Mouse (Mus musculus) erythroid progenitor cell, adult 5-6 weeks (primary cell): Measurements from ENCODE around the gene Il12rb1. TPM values are rescaled to one million over a fixed set of nuclear protein-coding genes. Genes with fewer than 3 reads are reported as not detected.
"Not testable (repeated sequence)": the region's sequence is repeated elsewhere in the genome, so short reads cannot be mapped to it uniquely, and the experiment has no call there.

ENCODE experiments used
- ATAC-seq: replicated peaks from 2 replicates; pipeline ENCODE4 v1.8.0; 2016; ENCODE audit warnings: moderate number of reproducible peaks, mild to moderate bottlenecking, moderate TSS enrichment, inconsistent platforms; ENCODE audit not compliant: poor library complexity, low FRiP score, severe bottlenecking
- total RNA-seq, 2 experiments: library from RNA; stranded (forward) in 1 of 2; stranded (reverse) in 1 of 2; fragments of 150-400 nt in 1 of 2; fragments of 186-747, 209-891 nt in 1 of 2; gene quantifications; 2 replicates each; pipeline versions ENCODE4 v1.2.3 to v1.2.4; 2015 to 2017; ENCODE audit warnings: low replicate concordance in 2 of 2

The Il12rb1 gene
- total RNA-seq, 2 experiments from 2014 or later: 0.53 to 0.84 TPM

DNA sequence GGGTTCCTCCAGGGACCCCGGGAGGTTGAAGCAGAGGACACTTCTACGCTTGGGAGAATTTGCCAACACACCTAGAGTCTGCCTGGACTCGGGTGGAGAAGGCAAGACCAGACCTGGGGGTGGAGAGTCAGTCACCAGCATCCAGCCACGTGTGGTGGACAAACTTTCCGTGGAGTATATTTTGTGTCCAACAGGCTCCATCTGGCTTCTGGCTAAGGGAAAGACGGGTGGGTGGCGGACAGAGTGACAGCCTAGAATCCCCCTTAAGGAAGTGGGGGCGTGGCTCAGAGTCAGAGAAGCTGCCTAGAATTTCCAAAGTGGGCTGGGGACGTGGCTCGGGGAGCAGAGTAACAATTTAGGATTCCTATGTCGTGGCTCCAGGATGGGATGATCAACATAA is 13.7 kb downstream of the Il12rb1 start:
- 0 out of 2 replicates have a peak, but pooled peaks have one; percentile 13 for ATAC-seq

DNA sequence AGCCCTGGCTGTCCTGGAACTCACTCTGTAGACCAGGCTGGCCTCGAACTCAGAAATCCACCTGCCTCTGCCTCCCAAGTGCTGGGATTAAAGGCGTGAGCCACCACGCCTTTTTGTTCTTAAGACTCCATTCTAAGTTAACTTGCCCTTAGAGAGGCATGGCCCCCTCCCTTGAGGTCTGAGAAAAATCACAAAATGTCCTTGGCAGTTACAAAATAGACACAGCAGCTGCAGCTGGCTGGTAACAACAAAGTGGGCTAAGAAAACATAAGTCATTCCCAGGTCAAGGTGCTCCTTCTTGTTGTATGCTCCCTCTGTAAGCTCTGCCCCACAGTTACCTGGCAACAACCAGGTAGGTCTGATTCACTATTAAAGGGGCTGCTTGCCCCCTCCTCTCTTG is 14.3 kb downstream of the Il12rb1 start:
- not testable (repeated sequence) for ATAC-seq

DNA sequence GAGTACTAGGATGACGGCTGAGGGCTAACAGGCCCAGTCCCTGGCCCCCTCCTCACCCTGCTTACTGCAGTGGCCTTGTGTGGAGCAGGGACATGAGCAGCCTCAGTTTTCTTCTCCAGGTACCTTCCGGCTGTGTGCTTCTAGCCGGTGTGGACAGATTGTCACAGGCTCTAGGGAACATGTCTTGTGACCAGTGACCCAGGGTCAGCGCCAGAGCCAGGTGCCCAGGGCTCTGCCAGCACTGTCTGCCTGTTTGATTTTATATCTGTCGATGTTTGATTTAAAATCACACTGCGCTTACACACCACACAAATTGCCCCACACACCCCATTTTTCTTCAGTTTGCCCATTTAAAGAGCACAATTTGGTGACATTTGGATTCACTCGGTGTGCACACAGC is 15.6 kb downstream of the Il12rb1 start:
- no peak for ATAC-seq

DNA sequence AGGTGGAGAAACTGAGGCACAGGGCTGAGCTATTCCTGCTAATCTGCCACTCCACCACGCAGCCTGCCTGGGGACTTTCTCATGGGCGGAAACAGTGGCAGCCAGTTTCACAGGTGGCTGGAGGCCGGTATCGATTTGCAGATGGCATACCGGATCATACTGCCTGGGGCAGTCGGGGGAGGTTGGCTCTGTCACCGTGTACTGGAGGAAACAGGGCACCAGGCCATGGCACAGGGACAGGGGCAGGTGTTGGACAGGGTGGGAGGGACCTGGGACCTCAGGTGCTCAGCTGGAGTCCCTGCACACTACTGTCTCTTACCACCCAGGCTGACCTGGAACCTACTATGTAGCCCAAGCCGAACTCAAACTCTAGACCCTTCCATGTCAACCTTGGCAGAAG is 17.6 kb downstream of the Il12rb1 start:
- ATAC-seq: no peak

DNA sequence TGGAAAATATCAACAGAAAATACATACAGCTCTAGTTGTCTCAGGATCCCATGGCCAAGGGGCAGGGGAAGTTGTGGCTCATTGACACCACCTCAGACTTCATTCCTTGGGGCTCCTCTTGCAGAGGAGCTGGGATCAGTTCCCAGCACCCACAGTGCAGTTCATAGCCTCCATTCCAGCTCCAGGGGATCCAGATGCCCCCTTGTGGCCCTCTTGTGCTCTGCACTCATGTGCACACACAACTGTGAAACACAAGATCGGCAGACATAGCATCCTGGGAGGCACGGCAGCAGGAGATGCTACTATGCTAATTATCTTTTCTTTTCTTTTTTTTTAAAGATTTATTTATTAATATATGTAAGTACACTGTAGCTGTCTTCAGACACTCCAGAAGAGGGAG is 18.8 kb downstream of the Il12rb1 start:
- no peak for ATAC-seq

DNA sequence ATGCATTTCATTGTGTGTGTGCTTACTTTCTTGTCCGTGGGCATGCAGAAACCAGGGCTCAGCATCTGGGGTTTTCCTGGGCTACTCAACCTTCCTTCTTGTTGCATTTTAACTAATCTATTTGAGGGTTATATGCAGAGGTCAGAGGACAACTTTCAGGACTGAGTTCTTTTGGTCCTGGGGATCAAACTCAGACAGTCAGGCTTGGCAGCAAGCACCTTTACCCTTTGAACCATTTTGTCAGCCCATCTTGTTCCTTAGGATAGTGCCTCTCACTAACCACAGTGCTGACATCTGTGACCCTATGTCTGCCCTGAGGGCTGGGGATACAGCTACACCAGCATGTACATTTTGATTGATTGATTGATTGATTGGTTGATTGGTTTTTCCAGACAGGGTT is 19.5 kb downstream of the Il12rb1 start:
- no peak for ATAC-seq

DNA sequence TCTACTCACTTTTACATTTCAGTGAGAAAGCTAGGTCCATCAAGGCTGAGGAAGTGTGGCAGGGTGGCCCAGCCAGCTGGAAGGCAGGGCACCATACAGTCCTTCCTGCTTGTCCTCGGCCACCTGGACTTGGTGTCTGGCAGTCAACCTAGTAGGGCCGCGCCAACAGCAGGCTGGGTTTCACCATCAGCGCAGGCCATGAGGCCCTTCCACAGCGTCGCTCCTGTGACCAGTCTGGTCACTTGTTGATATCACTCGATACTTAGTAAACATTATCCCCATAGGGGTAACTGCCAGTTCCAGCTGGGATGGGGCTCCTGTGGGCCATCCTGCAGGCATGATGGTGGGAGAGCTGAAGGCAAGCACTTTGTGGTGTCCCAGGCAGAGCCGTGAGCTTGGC is 23.3 kb downstream of the Il12rb1 start:
- ATAC-seq: no peak

DNA sequence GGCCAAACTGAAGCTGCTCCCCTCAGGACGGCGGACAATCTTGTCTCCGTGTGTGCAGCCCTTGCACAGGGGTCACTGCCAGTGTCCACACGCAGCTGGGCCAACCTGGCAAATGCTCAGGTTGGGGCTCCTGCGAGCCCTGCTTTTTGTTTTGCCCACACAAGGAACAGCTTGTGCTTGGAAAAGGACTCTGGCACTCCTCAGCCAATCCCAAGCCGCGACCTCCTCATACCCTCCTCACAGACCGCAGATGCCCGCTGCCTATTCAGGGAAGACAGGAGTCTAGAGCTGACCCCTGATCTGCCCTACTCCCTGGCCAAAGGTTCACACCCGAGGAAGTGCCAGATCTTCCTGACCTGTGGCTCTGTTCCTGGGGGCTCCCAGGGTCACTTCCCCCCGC is 24.1 kb downstream of the Il12rb1 start:
- no peak for ATAC-seq

DNA sequence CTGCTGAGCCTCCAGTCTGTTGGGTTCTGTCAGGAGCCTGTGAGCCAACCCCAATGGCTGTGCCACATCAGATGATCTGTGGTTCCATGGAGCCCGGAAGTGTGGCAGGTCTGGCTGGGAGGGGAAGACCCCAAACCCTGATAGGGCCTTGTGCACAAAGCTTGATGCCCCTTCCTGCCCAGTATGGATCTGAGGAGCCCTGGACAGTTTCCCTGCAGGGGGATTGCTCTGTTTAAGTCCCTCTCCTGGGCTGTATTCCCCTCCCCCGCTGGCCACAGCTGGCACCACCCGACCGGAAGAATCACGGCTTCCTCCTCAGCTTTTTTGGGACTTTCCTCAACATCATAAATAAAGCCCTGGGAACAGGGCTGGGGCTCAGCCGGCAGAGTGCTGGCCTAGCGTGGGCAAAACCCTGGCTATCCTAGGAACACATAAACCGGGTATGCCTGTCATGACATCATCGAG is 24.8 kb downstream of the Il12rb1 start:
- ATAC-seq: no peak

DNA sequence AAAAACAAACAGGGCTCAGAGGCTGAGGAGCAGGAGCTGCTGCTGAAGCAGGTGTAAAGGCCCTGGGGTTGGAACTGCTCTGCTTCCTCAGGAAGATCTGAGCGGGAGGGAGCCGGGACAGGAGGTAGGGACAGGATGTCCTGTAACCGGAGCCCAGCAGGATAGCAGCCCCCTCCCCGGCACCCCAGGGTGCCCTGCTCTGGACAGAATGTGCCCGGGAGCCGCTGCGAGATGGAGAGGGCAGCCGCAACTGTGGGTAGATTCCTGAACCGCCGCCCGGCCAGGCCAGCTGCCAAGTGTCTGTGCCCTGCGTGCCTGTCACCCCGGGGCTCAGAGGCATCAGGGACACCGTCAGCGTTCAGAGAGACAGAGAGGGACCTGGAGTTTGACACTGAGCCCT is 25.3 kb downstream of the Il12rb1 start:
- peak; percentile 20; the same call in 1 of the 2 replicates for ATAC-seq

DNA sequence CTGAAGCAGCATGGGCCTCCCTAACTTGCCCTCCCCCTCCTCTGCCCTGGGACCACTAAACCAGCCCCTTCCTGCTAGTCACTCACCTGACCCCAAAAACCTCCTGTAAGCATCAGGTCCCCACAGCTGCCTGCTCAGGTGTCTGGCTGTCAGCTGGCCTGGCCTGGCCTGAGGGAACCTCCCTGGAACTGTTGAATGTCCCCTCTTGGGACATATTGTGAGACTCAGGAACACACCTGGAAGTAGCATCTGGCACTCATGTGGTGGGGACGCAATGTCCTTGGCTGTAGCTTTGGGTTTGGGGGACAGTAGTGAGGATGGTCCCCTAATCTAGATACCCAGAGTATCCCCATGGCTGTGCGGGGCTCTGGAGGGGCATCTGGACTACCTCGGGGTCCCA is 25.8 kb downstream of the Il12rb1 start:
- ATAC-seq: no peak

DNA sequence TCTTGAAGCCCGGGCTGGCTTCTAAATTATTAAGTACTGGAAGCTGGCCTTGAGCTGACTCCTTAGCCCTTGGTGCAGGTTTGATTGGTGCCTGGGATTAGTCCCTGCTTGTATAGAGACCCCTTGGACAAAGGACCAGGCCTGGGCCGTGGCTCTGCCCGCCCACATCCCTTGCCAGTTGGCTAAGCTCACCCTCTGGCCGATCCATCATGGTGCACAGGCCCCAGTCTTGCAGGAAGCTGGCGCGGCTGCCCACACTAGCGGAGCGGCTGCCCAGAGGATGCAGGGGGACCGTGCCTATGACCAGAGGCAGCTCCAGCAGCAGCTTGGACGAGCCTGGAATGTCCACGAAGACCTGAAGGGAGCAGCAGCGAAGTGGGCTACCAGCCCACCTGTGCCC is 28.4 kb downstream of the Il12rb1 start:
- no peak for ATAC-seq

DNA sequence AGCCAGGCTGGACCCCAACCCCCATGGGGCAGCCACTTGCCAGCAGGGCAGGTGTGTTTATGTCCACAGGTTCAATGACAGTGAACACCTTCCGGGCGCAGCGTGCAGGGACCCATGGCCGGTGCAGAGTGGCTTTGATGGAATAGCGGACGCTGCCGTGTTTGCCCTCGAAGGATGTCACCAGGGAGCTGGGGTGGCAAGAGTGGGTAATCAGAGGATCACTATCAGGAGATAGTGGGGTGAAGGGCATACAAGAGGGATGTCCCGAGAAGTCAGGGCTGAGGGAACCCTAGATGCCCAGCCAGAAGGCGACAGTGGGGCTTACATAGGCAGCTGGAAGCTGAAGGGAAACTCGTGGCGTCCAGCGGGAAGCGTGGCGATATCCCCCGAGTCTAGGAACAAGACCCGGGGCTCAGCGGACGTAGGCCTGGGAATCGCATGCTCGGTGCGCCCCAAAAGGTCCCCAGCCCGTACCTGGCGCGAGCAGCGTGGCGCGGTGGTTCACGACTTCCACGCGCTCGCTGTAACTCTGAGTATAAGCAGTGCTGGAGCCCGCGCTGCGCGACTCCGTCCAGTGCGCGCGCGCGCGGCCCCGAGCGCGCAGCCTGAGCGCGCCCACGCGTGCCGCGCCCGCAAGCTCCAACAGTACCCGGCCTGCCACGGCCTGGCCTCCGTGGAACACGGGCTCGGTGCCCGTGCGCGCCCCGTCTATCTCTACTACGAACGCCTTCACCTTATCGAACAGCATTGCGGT is 30.6 kb downstream of the Il12rb1 start:
- ATAC-seq: peak; percentile 5; the same call in 1 of the 2 replicates

DNA sequence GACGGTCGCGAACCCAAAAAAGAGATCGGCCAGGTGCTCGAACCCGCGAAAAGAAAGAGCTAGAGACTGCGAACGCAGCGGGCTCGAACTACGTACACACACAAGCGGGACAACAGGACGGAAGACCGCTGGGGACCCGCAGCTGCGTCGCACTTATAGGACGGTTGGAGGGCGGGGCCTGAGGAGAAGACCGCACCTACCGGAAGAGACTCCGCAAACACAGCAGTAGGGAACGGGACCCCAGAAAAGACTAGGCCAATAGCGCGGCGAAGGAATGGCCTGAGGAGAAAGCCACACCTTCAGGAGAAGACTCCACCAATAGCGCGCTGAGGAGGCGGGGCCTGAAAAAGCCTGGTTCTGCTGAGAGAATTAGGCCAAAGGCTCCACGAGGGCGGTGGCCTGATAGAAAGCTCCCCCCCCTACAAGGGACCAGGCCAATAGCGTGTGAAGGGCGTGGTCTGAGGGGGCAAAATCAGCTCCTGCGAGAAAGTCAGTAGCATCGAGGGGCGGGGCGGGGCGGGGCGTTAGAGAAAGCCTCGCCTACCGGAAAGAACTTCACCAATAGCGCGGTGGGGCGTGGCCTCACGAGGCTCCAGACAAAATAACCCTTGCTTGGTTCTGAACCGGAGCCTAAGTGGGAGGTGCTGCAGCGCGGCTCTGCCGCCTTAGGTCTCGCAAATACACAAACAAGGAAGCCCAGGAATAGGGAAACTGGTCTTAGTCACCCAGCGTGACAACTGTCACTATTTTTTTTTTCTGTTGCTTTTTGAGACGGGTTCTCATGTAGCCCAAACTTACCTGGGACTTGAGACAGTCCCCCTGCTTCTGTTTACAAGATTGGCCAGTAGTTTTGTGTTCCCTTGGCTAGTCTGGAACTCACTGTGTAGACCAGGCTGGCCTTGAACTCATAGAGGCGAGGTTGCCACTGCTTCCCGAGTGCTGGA is 31.4 kb downstream of the Il12rb1 start, which contains the start of gene Arrdc2:
Gene Arrdc2, minus strand, starts transcription at position 313 of the 944 bp plus-strand sequence.
- peak; percentile 67 for ATAC-seq

DNA sequence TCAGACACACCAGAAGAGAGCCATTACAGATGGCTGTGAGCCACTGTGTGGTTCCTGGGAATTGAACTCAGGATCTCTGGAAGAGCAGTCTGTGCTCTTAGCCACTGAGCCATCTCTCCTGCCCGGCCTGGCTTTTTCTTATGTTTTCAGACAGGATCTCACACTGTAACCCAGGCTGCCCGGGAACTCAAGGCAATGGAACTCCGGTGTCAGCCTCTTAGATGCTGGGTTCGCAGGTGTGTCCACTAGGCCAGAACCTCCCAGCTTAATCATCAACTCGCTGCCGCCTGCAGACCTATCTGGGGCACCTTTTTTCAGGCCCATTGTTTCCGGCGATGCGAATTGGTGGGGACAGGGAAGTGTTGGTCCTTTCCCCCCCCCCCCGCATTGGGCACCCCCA is 32.3 kb downstream of the Il12rb1 start:
- ATAC-seq: no peak

DNA sequence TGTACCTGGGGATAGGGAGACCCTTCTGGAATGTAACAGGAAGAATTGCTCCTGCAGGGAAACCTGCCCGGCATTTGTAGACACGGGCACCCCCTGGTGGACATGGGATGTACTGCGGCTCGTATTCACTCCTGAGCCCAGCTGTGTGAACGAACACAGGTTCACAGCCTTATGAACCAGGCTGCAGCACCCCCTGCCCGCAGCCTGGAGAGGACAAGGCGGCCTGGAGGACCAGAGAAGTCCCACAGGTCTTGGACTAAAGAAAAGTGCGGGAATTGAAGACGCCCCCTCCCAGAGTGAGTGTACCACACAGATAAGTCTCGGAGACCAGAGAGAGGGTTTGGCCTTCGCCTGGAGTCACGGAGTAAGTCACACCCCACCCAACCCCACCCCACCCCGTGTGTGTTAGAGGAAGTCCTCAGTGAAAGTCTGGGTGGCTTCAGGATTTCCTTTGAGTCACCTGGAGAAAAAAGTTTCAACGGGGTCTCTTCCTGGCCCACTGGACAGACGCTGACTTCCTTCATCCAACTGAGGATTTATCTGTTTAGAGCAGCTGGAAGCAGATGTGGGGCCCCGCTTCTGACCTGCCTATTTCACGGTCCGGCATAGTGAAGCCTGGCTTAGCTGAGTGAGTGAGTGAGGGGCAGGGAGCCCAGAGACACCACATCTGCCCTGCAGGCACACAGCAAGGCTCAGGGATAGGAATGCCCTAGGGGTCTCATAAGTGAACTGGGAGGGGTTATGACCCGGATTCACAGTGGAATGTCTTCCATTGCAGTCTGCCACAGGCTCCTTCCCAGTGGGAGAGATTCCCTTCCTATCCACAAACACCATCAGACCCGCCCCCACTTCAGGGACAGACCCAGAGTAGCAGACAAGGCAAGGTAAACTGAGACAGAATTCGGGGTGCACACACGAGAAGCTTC is 33.2 kb downstream of the Il12rb1 start:
- peak; percentile 35 for ATAC-seq

DNA sequence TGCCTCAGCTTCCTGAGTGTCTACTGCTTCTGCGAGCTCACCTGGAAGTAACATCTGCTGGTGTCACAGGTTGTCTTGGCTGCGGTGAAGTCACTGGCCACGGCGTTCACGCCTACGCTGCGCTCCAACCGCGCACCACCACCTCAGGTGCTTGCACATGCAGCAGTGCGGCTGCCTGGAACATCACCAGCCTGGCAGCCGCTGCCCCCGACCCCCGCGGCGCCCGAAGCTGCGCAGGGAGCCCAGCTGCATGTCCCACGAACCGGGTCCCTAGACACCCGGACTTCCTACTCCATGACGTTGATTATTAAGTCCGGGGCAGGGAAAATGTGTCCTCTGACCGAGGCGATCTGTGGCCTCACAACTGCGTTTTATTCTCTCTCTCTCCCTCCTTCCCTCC is 34.2 kb downstream of the Il12rb1 start:
- no peak for ATAC-seq

DNA sequence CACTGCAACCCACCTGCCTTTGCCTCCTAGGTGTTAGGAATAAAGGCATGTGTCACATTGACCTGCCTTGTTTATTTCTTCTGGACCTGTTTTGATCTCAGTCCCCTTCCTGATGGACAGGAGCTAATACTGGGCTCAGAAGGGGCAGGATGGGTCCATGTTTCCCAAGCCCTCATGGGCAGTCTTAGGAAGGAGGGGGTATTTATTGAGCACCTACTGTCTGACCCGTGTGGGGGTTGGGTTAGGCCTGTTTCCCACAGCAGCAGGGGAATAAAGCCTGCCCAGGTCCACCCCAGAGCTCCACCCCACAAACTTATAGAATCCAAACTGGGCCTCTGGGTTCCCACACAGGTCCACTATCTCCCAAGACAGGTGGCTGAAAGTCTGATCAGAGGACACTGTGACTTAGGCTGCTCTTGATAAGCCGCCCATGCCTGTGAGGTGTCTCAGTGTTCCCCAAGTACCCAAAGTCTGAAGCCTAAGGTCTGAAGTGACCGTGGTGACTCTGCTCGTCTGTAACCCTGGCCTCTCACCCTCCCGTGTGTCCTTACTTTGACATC is 35.0 kb downstream of the Il12rb1 start:
- peak; percentile 49 for ATAC-seq

DNA sequence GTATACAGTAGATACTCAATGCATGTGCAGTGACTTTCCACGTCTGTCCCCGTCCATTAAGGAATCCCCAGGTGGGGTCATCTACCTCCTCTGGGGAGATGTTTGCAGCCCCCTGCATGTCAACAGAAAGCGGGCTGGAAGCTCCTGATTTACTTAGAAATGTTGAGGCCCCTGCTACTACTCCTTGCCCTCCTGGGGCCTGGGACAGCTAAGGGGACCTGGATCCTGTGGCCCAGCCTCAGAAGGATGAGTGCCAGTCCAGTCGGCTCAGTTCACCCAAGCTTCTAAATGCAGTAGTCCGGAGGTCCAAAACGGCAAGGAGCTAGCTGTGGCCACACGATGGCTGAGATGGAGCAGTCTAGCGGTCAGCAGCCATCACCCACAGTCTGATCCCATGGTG is 35.7 kb downstream of the Il12rb1 start:
- ATAC-seq: no peak
